Mouse (Mus musculus) mature B cell (primary cell): ENCODE measurements at regions not wholly inside any gene's neighbourhood (a gene's known extent, or its start where the extent isn't known, plus 50 kb on each side); places are given as distances from the start of the nearest gene placed in this dataset.

Experiments used
- in situ Hi-C: fragments of 300-500 bp; cut with MboI; formaldehyde crosslinking; loops from 2 replicates; pipeline ENCODE4 v1.14.3; 2019

DNA sequence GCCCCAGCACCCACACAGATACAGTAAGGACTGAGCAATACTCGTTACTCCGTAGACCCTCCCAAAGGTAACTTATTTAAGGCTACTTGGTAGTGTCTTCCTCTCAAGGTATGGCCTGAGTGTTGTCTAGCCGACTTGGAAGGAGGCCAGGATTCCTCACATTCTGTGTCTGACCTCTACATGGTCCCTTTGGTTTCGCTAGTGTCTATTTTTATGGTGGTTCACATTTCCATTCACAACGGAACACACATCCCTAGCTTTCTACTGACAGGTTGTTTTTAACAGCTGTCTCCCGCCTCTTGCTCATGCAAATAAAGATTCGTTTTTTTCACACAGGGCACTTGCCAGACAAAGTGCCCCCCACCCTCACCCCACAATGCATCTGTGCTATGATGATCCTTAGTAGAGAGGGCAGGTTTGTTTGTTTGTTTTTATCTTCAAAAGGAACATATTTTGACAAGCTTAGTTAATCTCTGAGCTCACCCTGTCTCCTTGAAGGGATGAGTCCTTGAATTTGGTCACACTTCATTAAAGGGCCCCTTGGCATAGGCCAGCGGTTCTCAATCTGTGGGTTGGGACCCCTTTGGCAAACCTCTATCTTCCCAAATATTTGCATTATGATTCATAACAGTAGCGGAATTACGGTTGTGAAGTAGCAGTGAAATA is 52.7 kb downstream of the Phlda1 start:
- in situ Hi-C loops, result no loop called here

GRCm38 (mm10) chr10:111559341-111560246 is 53.5 kb downstream of the Phlda1 start:
- in situ Hi-C loops, result no loop called here

GRCm38 (mm10) chr10:111562628-111563027 is 56.5 kb downstream of the Phlda1 start:
- in situ Hi-C loops, result no loop called here

- in situ Hi-C loops, result no loop called here
These were observed 60.8 kb downstream of the Phlda1 start for GRCm38 (mm10) chr10:111566873-111567381.

- in situ Hi-C loops, result no loop called here
These were observed 64.6 kb downstream of the Phlda1 start for GRCm38 (mm10) chr10:111570501-111571258.

GRCm38 (mm10) chr10:111574231-111574630 is 68.1 kb downstream of the Phlda1 start:
- in situ Hi-C loops, result no loop called here

DNA sequence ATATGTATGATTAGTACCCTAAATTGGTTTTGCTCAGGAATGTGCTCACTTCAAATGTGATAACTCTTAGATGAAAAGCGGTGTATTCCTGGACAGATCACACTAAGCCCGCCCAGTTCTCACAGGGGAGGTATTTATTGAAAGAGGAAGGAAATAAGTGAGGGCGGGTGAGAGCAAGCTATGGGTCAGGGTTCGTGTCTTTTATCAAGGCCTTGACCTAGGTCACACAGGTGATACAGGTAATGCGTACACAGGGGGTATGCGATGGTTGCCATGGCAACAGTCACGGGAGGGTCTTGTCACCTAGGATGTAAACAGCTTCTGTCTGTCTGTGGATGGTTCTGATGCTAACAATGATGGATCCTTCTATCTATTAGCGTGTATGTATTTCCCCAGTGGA is 68.7 kb downstream of the Phlda1 start:
- in situ Hi-C loops, result no loop called here

DNA sequence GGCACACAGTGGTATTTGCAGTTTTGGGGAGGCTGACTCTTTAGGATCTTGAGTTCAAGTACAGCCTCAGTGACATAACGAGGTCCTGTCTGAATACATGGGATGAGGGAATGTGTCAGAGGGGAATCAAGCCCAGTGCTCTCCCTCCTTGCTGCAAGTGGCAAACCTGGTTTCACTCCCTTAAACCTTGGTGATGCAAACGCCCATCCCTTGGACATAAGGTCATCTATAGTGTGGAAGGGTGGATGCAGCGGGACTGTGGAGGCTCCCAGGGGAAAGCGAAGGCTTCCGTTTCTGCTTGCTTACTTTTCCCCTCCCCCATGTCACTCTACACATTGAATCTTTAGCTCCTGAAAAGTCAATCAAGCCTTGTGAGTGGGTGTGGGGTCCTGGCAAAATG is 69.2 kb downstream of the Phlda1 start:
- in situ Hi-C loops, result no loop called here

GRCm38 (mm10) chr10:111575926-111576325 is 69.8 kb downstream of the Phlda1 start:
- in situ Hi-C loops, result no loop called here

- in situ Hi-C loops, result no loop called here
These were observed 70.4 kb downstream of the Phlda1 start for GRCm38 (mm10) chr10:111576395-111577069.

- in situ Hi-C loops, result no loop called here
These were observed 72.5 kb downstream of the Phlda1 start for GRCm38 (mm10) chr10:111578536-111578935.

- in situ Hi-C loops, result no loop called here
These were observed 73.4 kb downstream of the Phlda1 start for GRCm38 (mm10) chr10:111579481-111579880.

DNA sequence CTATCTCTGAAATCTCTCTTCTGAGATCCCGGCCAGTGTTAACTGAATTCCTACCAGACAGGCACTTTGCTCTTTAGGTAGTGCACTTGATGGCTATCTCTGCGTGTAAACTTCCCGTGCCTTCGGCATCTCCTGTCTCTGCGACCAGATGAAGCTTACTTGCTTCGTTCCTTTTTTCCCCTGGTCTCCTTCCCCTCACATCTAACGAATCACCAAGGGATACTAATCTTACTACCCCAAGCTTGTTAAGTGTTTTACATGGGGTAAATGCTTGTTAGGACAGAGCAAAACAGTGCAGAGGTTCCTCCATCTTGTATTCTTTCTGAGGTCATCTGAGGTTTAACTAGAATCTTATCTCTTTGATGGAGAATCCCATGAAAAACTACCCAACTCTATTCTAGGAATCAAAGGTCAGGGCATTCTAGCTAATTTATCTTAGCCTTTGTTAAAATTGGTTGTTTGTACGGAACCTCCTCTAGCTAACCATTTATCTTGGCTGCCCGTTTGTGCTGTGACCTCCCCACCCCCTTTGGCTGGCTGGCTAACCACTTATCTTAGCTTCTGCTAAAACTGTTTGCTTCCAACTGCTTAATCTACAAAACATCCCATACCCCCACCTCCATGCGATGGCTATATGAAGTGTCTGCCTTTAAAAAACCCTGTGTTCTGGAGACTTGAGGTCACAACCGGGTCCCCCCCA is 74.5 kb downstream of the Phlda1 start:
- in situ Hi-C loops, result no loop called here

DNA sequence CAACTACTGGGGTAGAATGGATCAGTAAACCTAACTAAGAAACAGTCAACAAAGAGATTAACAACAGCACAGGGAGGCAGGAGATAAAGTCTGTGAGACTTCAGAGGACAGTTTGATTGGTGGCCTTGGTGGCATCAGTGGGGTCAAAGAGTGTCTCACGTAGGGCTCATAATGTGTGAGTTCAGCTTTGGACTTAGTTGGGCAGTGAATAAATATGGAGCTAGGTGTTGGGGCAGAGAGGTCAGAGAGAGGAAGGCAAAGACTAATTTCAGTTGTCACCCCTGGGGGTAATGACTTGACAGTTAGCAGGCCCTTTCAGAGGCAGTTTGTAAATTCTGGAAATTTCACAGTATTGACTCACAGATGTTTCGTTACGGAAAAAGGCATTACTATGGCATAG is 75.8 kb downstream of the Phlda1 start:
- in situ Hi-C loops, result no loop called here

GRCm38 (mm10) chr10:111582321-111583123 is 76.4 kb downstream of the Phlda1 start:
- in situ Hi-C loops, result no loop called here

GRCm38 (mm10) chr10:111583124-111583743 is 77.1 kb downstream of the Phlda1 start:
- in situ Hi-C loops, result no loop called here

GRCm38 (mm10) chr10:111583744-111584152 is 77.7 kb downstream of the Phlda1 start:
- in situ Hi-C loops, result no loop called here

DNA sequence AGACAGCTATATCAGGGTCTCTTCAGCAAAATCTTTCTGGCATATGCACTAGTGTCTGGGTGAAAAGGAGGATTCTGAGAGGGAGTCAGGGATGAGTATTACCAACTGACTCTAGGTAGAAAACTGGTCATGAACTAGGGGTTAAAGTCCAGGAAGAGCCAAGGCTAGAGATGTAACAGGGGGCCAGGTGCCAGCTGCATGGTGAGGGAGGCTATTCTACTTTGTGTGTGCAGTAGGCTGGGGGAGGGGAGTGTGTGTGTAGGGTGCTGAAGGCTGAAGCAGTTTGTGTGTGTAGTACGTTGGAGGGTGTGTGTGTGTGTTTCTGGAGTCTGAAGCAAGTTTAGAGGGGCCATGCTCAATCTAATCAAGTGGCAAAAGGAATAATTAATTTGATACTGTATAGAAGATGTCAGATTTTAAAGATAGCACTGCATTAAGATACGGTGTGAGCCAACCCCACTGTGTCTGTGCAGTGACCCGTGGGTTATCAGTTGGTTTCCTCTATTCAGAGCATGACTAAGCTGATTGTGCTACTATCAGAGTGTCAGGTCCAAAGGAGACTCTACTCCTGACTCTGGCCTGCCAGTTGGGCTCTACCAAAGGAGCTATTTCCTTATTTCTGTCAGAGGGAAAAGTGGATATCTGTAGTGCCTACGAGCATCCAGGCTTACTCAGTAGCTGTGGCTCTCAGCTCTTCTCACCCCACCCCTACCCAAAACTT is 82.0 kb downstream of the Phlda1 start:
- in situ Hi-C loops, result no loop called here

DNA sequence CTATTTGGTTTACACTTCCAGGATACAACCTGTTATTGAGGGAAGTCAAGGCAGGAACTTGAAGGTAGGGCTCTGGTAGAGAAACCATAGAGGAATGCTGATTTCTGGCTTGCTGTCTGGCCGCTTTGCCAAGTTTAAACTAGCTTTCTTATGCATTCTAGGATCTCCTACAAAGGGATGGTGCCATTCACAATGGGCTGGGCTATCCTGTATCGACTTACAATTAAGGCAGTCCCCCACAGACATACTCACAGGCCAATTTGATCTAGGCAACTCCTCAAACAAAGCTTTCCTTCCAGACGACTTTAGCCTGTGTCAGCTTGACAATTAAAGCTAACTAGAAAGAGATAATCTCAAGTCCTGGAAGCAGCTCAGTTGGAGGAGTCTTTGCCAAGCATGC is 83.1 kb downstream of the Phlda1 start:
- in situ Hi-C loops, result no loop called here
